Mouse (Mus musculus) hindbrain, embryonic 16.5 days (tissue): Measurements from ENCODE around the gene Lancl2. TPM values are rescaled to one million over a fixed set of nuclear protein-coding genes. Genes with fewer than 3 reads are reported as not detected.

ENCODE experiments used
- ATAC-seq: fragments of 200-750 bp; cut with Nextera tagmentation; 2 replicates; pipeline ENCODE4 v1.8.0; 2017; ENCODE audit warnings: moderate TSS enrichment, moderate library complexity
- H3K27ac ChIP-seq: fragments of 300-500 bp; sonication (generic); 2 replicates; pipeline ENCODE4 v1.5.1; 2014; ENCODE audit warnings: low read depth, mild to moderate bottlenecking, control low read depth, low read length, moderate library complexity
- H3K27me3 ChIP-seq: fragments of 300-500 bp; sonication (generic); replicated peaks from 2 replicates; pipeline ENCODE4 v1.6.1; 2014; ENCODE audit warnings: low read length; ENCODE audit not compliant: control insufficient read depth, insufficient read depth
- H3K36me3 ChIP-seq: fragments of 300-500 bp; sonication (generic); 2 replicates; pipeline ENCODE4 v1.6.1; 2014; ENCODE audit warnings: mild to moderate bottlenecking, low read length, moderate library complexity, mixed read lengths; ENCODE audit not compliant: control insufficient read depth, insufficient read depth
- H3K4me1 ChIP-seq: fragments of 300-500 bp; sonication (generic); 2 replicates; pipeline ENCODE4 v1.6.1; 2014; ENCODE audit warnings: low read depth, low read length; ENCODE audit not compliant: control insufficient read depth, insufficient read depth
- H3K4me2 ChIP-seq: fragments of 300-500 bp; sonication (generic); 2 replicates; pipeline ENCODE4 v1.6.1; 2014; ENCODE audit warnings: mild to moderate bottlenecking, low read length, control low read depth, moderate library complexity
- H3K4me3 ChIP-seq: fragments of 300-500 bp; sonication (generic); 2 replicates; pipeline ENCODE4 v1.5.1; 2014; ENCODE audit warnings: mild to moderate bottlenecking, low read length, control low read depth, moderate library complexity
- H3K9ac ChIP-seq: fragments of 300-500 bp; sonication (generic); 2 replicates; pipeline ENCODE4 v1.6.1; 2014; ENCODE audit warnings: low read depth, mild to moderate bottlenecking, control low read depth, low read length, moderate library complexity
- H3K9me3 ChIP-seq: fragments of 300-500 bp; sonication (generic); 2 replicates; pipeline ENCODE4 v1.6.1; 2014; ENCODE audit warnings: mild to moderate bottlenecking, low read length, moderate library complexity; ENCODE audit not compliant: control insufficient read depth
- WGBS: fragments of 180-500 bp; shearing (Covaris S2); extraction: QIAGEN DNeasy Blood & Tissue Kit; methylation state at CpG from one replicate; pipeline ENCODE4 v1.1.7; 2014; 5-methylcytosine and 5-hydroxymethylcytosine counted together
- polyA plus RNA-seq: library from polyadenylated mRNA; unstranded; fragments of >200 nt; fragmentation: Nextera tagmentation; extraction: Ambion mirVana; gene quantifications from 2 replicates; pipeline ENCODE4 v1.2.1, GENCODE M21; 2015

Lancl2 gene
- polyA plus RNA-seq, 1 experiment from 2014 or later: 84.3 TPM

GRCm38 (mm10) chr6:57765095-57765878 is 62.9 kb downstream of the Lancl2 start:
- Histone ChIP-seq H3K27me3 (no peaks in the 10 kb centered on the region), H3K4me3 (no peak overlapping the region), H3K9ac (no peak overlapping the region), H3K36me3 (peaks cover 6% of the 10 kb centered on the region; the same call in 1 of the 2 replicates), H3K4me1 (0 out of 2 replicates have a peak, but pooled peaks cover 3% of the 10 kb centered on the region), H3K9me3 (no peaks in the 10 kb centered on the region), H3K4me2 (no peak overlapping the region), H3K27ac (no peak overlapping the region)
- 51% methylated on average over 3 of the region's 3 CpGs for WGBS
- ATAC-seq: peak; percentile 58; the same call in 1 of the 2 replicates

GRCm38 (mm10) chr6:57766287-57766686 is 63.9 kb downstream of the Lancl2 start:
- peaks cover 5% of the 10 kb centered on the region; the same call in 1 of the 2 replicates for H3K36me3 ChIP-seq
- 0 out of 2 replicates have a peak, but pooled peaks cover 3% of the 10 kb centered on the region for H3K4me1 ChIP-seq
- no peak overlapping the region for H3K4me3 ChIP-seq
- H3K27ac ChIP-seq: no peak overlapping the region
- H3K4me2 ChIP-seq: no peak overlapping the region
- no peak for ATAC-seq
- H3K27me3 ChIP-seq: no peaks in the 10 kb centered on the region
- no peak overlapping the region for H3K9ac ChIP-seq
- 88% methylated on average over 1 of the region's 1 CpGs for WGBS
- H3K9me3 ChIP-seq: no peaks in the 10 kb centered on the region

- Histone ChIP-seq H3K4me2 (no peak overlapping the region), H3K36me3 (peaks cover 5% of the 10 kb centered on the region; the same call in 1 of the 2 replicates), H3K27ac (no peak overlapping the region), H3K4me3 (no peak overlapping the region), H3K27me3 (no peaks in the 10 kb centered on the region), H3K9me3 (no peaks in the 10 kb centered on the region), H3K9ac (no peak overlapping the region), H3K4me1 (0 out of 2 replicates have a peak, but pooled peaks cover 3% of the 10 kb centered on the region)
- no peak for ATAC-seq
- 82% methylated on average over 8 of the region's 8 CpGs for WGBS
These were observed 65.0 kb downstream of the Lancl2 start for GRCm38 (mm10) chr6:57767112-57767868.

GRCm38 (mm10) chr6:57768948-57769525 is 66.7 kb downstream of the Lancl2 start:
- Histone ChIP-seq H3K4me3 (no peak overlapping the region), H3K9me3 (no peaks in the 10 kb centered on the region), H3K27ac (no peak overlapping the region), H3K4me1 (0 out of 2 replicates have a peak, but pooled peaks cover 3% of the 10 kb centered on the region), H3K36me3 (peaks cover 2% of the 10 kb centered on the region; the same call in 1 of the 2 replicates), H3K9ac (no peak overlapping the region), H3K4me2 (no peak overlapping the region), H3K27me3 (no peaks in the 10 kb centered on the region)
- 87% methylated on average over 7 of the region's 7 CpGs for WGBS
- ATAC-seq: no peak

- no peak for ATAC-seq
- H3K4me2 ChIP-seq: no peak overlapping the region
- H3K27me3 ChIP-seq: no peaks in the 10 kb centered on the region
- no peak overlapping the region for H3K4me3 ChIP-seq
- 97% methylated on average over 1 of the region's 1 CpGs for WGBS
- peaks cover 7% of the 10 kb centered on the region for H3K36me3 ChIP-seq
- no peaks in the 10 kb centered on the region for H3K4me1 ChIP-seq
- H3K9ac ChIP-seq: no peak overlapping the region
- H3K9me3 ChIP-seq: no peaks in the 10 kb centered on the region
- H3K27ac ChIP-seq: no peak overlapping the region
These were observed 68.3 kb downstream of the Lancl2 start for GRCm38 (mm10) chr6:57770467-57771190.

GRCm38 (mm10) chr6:57773792-57774191 is 71.5 kb downstream of the Lancl2 start:
- no peaks in the 10 kb centered on the region for H3K27me3 ChIP-seq
- no peak overlapping the region for H3K4me3 ChIP-seq
- no peak overlapping the region for H3K4me2 ChIP-seq
- WGBS: 90% methylated on average over 1 of the region's 1 CpGs
- H3K9me3 ChIP-seq: no peaks in the 10 kb centered on the region
- no peak overlapping the region for H3K27ac ChIP-seq
- peaks cover 7% of the 10 kb centered on the region for H3K36me3 ChIP-seq
- H3K9ac ChIP-seq: no peak overlapping the region
- ATAC-seq: no peak
- H3K4me1 ChIP-seq: no peaks in the 10 kb centered on the region

GRCm38 (mm10) chr6:57780359-57780758 is 78.0 kb downstream of the Lancl2 start:
- H3K9ac ChIP-seq: no peak overlapping the region
- H3K36me3 ChIP-seq: no peaks in the 10 kb centered on the region; the same call in 1 of the 2 replicates
- H3K4me2 ChIP-seq: no peak overlapping the region
- no peak overlapping the region for H3K4me3 ChIP-seq
- H3K9me3 ChIP-seq: no peaks in the 10 kb centered on the region
- WGBS: 94% methylated on average over 3 of the region's 3 CpGs
- no peak overlapping the region for H3K27ac ChIP-seq
- no peak for ATAC-seq
- no peaks in the 10 kb centered on the region for H3K4me1 ChIP-seq
- no peaks in the 10 kb centered on the region for H3K27me3 ChIP-seq

GRCm38 (mm10) chr6:57782658-57783057 is 80.3 kb downstream of the Lancl2 start:
- H3K4me3 ChIP-seq: no peak overlapping the region
- H3K4me2 ChIP-seq: no peak overlapping the region
- H3K36me3 ChIP-seq: no peaks in the 10 kb centered on the region
- 95% methylated on average over 1 of the region's 1 CpGs for WGBS
- H3K27ac ChIP-seq: no peak overlapping the region
- H3K9me3 ChIP-seq: no peaks in the 10 kb centered on the region
- H3K4me1 ChIP-seq: no peaks in the 10 kb centered on the region
- no peak overlapping the region for H3K9ac ChIP-seq
- no peak for ATAC-seq
- H3K27me3 ChIP-seq: no peaks in the 10 kb centered on the region
